Mouse (Mus musculus): ENCODE data around the gene Tia1.
A peak's percentile ranks its signal among the peaks of the same experiment; 100 is the strongest.

Gene Tia1

GRCm38 (mm10) chr6:86385362-86386104, 18.5 kb upstream of the Tia1 start:
- no peak for DNase-seq (ENCODE audit: low spot score in 2 of 2)

- no peak for DNase-seq (ENCODE audit: low spot score in 2 of 2)
These were observed 16.7 kb upstream of the Tia1 start for GRCm38 (mm10) chr6:86387313-86387712.

GRCm38 (mm10) chr6:86388461-86388860, 15.6 kb upstream of the Tia1 start:
- no peak for DNase-seq (ENCODE audit: low spot score in 2 of 2)

- peak in 1 of 2 experiments; percentile 49 for DNase-seq (ENCODE audit: low spot score in 2 of 2)
These were observed 12.7 kb upstream of the Tia1 start for GRCm38 (mm10) chr6:86391326-86391725.

- DNase-seq (ENCODE audit: low spot score in 2 of 2): no peak
These were observed 10.8 kb upstream of the Tia1 start for GRCm38 (mm10) chr6:86393187-86393586.

- no peak for DNase-seq (ENCODE audit: low spot score in 2 of 2)
These were observed 9.8 kb upstream of the Tia1 start for GRCm38 (mm10) chr6:86394078-86394720.

GRCm38 (mm10) chr6:86395021-86395420, 9.0 kb upstream of the Tia1 start:
- no peak for DNase-seq (ENCODE audit: low spot score in 2 of 2)

GRCm38 (mm10) chr6:86395969-86396368, 8.1 kb upstream of the Tia1 start:
- DNase-seq (ENCODE audit: low spot score in 2 of 2): no peak

- DNase-seq (ENCODE audit: low spot score in 2 of 2): peak; percentile 89 to 90
These were observed 7.3 kb upstream of the Tia1 start, which contains the start of gene Pcyox1 for GRCm38 (mm10) chr6:86396581-86397256. Pcyox1 (minus strand) TSS chr6:86397154.

GRCm38 (mm10) chr6:86397257-86397980, 6.6 kb upstream of the Tia1 start:
- no peak for DNase-seq (ENCODE audit: low spot score in 2 of 2)

- no peak for DNase-seq (ENCODE audit: low spot score in 2 of 2)
These were observed 5.0 kb upstream of the Tia1 start for GRCm38 (mm10) chr6:86398986-86399385.

GRCm38 (mm10) chr6:86399995-86400394, 4.0 kb upstream of the Tia1 start:
- no peak for DNase-seq (ENCODE audit: low spot score in 2 of 2)

- DNase-seq (ENCODE audit: low spot score in 2 of 2): peak; percentile 51 to 83
These were observed 3.0 kb upstream of the Tia1 start for GRCm38 (mm10) chr6:86400972-86401371.

- no peak for DNase-seq (ENCODE audit: low spot score in 2 of 2)
These were observed 1.1 kb upstream of the Tia1 start for GRCm38 (mm10) chr6:86402681-86403607.

- DNase-seq (ENCODE audit: low spot score in 2 of 2): peak; percentile 87
These were observed 305 bp upstream of the Tia1 start for GRCm38 (mm10) chr6:86403728-86404099.

- no peak for DNase-seq (ENCODE audit: low spot score in 2 of 2)
These were observed 977 bp downstream of the Tia1 start for GRCm38 (mm10) chr6:86404996-86405395.

GRCm38 (mm10) chr6:86406306-86406705, 2.3 kb downstream of the Tia1 start:
- no peak for DNase-seq (ENCODE audit: low spot score in 2 of 2)

GRCm38 (mm10) chr6:86418711-86419110, 14.7 kb downstream of the Tia1 start:
- no peak for DNase-seq (ENCODE audit: low spot score in 2 of 2)

- DNase-seq (ENCODE audit: low spot score in 2 of 2): no peak
These were observed 15.2 kb downstream of the Tia1 start for GRCm38 (mm10) chr6:86419239-86419638.

GRCm38 (mm10) chr6:86420491-86420890, 16.5 kb downstream of the Tia1 start:
- peak in 1 of 2 experiments; percentile 38 for DNase-seq (ENCODE audit: low spot score in 2 of 2)

GRCm38 (mm10) chr6:86426358-86426757, 22.3 kb downstream of the Tia1 start, which contains the start of gene Gm44790:
Gm44790 (plus strand) TSS chr6:86426658.
- no peak for DNase-seq (ENCODE audit: low spot score in 2 of 2)

Measured in spleen, postnatal 10 days (tissue).